ENCODE assay signal across 9 mouse cellular contexts in genomic region chr6:127379511-127379910, GRCm38 (mm10).
DNase-seq lines count a peak whose midpoint lies in the region; ATAC-seq lines count a peak whose summit lies in the region.
"Had no signal": no experiment of that assay in that cellular context is flagged by ENCODE, and none has a peak within 500 bp of the region (broad histone marks: within the 10 kb centered on the region; RNA-seq: fewer than 3 reads in every experiment).

No protein-coding gene starts in this region.

- H3K9ac ChIP-seq in lung, embryonic 15.5 days = no peak overlapping the region
- H3K9ac ChIP-seq in stomach, embryonic 16.5 days (ENCODE audit: low read length) = no peak overlapping the region
- H3K9ac ChIP-seq: limb, embryonic 15.5 days had no signal

- peak; percentile 78 for DNase-seq in heart, adult 11 months
- DNase-seq in heart, adult 8-10 months (ENCODE audit: low spot score) = no peak
- DNase-seq in 416B (ENCODE audit: low read depth) = peak; percentile 69
- DNase-seq in NIH3T3 (ENCODE audit: low read depth) = peak; percentile 71
- no peak for DNase-seq in right cerebral cortex, postnatal 10 days (ENCODE audit: low spot score in 2 of 2)

- WGBS in lung, embryonic 15.5 days = 7% methylated on average over 4 of the region's 4 CpGs
- WGBS in stomach, embryonic 16.5 days = 7% methylated on average over 4 of the region's 4 CpGs

- H3K4me2 ChIP-seq in lung, embryonic 15.5 days = no peak overlapping the region
- H3K4me2 ChIP-seq in stomach, embryonic 16.5 days (ENCODE audit: low read depth, low read length) = no peak overlapping the region
- H3K4me2 ChIP-seq: limb, embryonic 15.5 days had no signal

- H3K36me3 ChIP-seq in lung, embryonic 15.5 days = no peaks in the 10 kb centered on the region
- H3K36me3 ChIP-seq in stomach, embryonic 16.5 days (ENCODE audit: control insufficient read depth, insufficient read depth, low read length) = no peaks in the 10 kb centered on the region
- H3K36me3 ChIP-seq: limb, embryonic 15.5 days had no signal

- peaks cover 15% of the 10 kb centered on the region; the same call in 1 of the 2 replicates for H3K4me1 ChIP-seq in lung, embryonic 15.5 days
- H3K4me1 ChIP-seq in stomach, embryonic 16.5 days (ENCODE audit: control insufficient read depth, insufficient read depth, low read length) = peaks cover 17% of the 10 kb centered on the region

- no peaks in the 10 kb centered on the region for H3K27me3 ChIP-seq in lung, embryonic 15.5 days
- H3K27me3 ChIP-seq in stomach, embryonic 16.5 days (ENCODE audit: control insufficient read depth, insufficient read depth, low read length) = no peaks in the 10 kb centered on the region
- H3K27me3 ChIP-seq: limb, embryonic 15.5 days had no signal

- no peaks in the 10 kb centered on the region for H3K9me3 ChIP-seq in lung, embryonic 15.5 days
- H3K9me3 ChIP-seq in stomach, embryonic 16.5 days (replicated peaks; ENCODE audit: control insufficient read depth, low read length) = no peaks in the 10 kb centered on the region
- H3K9me3 ChIP-seq: limb, embryonic 15.5 days had no signal

- no peak overlapping the region for H3K27ac ChIP-seq in lung, embryonic 15.5 days
- H3K27ac ChIP-seq in stomach, embryonic 16.5 days (ENCODE audit: low read length) = no peak overlapping the region
- H3K27ac ChIP-seq: limb, embryonic 15.5 days had no signal

- peak; percentile 52; the same call in 1 of the 2 replicates for ATAC-seq in granulocyte monocyte progenitor cell, adult 5-6 weeks (replicated peaks; ENCODE audit: poor library complexity, severe bottlenecking)
- ATAC-seq in lung, embryonic 15.5 days (ENCODE audit: borderline replicate concordance, extremely low read depth, low FRiP score, low TSS enrichment) = peak; percentile 31; the same call in 1 of the 2 replicates
- ATAC-seq in stomach, embryonic 16.5 days (ENCODE audit: insufficient read depth, low FRiP score) = peak; percentile 46; the same call in 1 of the 2 replicates

- H3K4me3 ChIP-seq in lung, embryonic 15.5 days = no peak overlapping the region
- no peak overlapping the region for H3K4me3 ChIP-seq in stomach, embryonic 16.5 days (replicated peaks; ENCODE audit: low read length)
- H3K4me3 ChIP-seq: limb, embryonic 15.5 days had no signal

Comparison
In these comparisons a context has a peak if more than half of its experiments do, and no peak if none do; other contexts are left out.
1. DNase-seq: peak in heart, adult 11 months (single experiment), 416B (single experiment) and NIH3T3 (single experiment); none in heart, adult 8-10 months (single experiment) and right cerebral cortex, postnatal 10 days (0 of 2).
2. Peak in every context shown above with its lines, with median percentiles within 50 percentile points of each other: ATAC-seq.